Comparison of ENCODE assay signal across 10 mouse cellular contexts in genomic region chr5:50698084-50698483, GRCm38 (mm10).
DNase-seq lines count a peak whose midpoint lies in the region; ATAC-seq and TF ChIP-seq lines count a peak whose summit lies in the region.
"Had no signal": no experiment of that assay in that cellular context is flagged by ENCODE, and none has a peak within 500 bp of the region (broad histone marks: within the 10 kb centered on the region; RNA-seq: fewer than 3 reads in every experiment).

No protein-coding gene starts in this region.

- no peak for ATAC-seq in embryonic facial prominence, embryonic 14.5 days (ENCODE audit: low read depth)
- ATAC-seq in limb, embryonic 14.5 days (ENCODE audit: low FRiP score, low read depth): no peak
- no peak for ATAC-seq in megakaryocyte-erythroid progenitor cell, adult 5-6 weeks (replicated peaks; ENCODE audit: low FRiP score, low TSS enrichment, poor library complexity, severe bottlenecking)
- no peak for ATAC-seq in heart, embryonic 11.5 days (replicated peaks; ENCODE audit: insufficient number of reproducible peaks, low FRiP score, low TSS enrichment)

- WGBS in kidney, adult 2 months: 26% methylated on average over 2 of the region's 2 CpGs
- 10% methylated on average over 2 of the region's 2 CpGs for WGBS in embryonic facial prominence, embryonic 14.5 days
- WGBS in limb, embryonic 14.5 days: 35% methylated on average over 2 of the region's 2 CpGs
- 14% methylated on average over 2 of the region's 2 CpGs for WGBS in heart, embryonic 11.5 days (ENCODE audit: insufficient replicate concordance)

- no peaks in the 10 kb centered on the region for H3K36me3 ChIP-seq in kidney, adult 2 months (ENCODE audit: control insufficient read depth, insufficient read depth, low read length)
- no peaks in the 10 kb centered on the region for H3K36me3 ChIP-seq in embryonic facial prominence, embryonic 14.5 days (ENCODE audit: control insufficient read depth, insufficient read depth, low read length)
- no peaks in the 10 kb centered on the region for H3K36me3 ChIP-seq in limb, embryonic 14.5 days (ENCODE audit: control insufficient read depth, insufficient read depth, low read length)
- no peaks in the 10 kb centered on the region for H3K36me3 ChIP-seq in heart, embryonic 11.5 days (ENCODE audit: control insufficient read depth, insufficient read depth, low read length)
- H3K36me3 ChIP-seq: liver, embryonic 15.5 days had no signal

- H3K4me1 ChIP-seq in kidney, adult 2 months (ENCODE audit: control insufficient read depth, insufficient read depth, low read length): no peaks in the 10 kb centered on the region
- no peaks in the 10 kb centered on the region for H3K4me1 ChIP-seq in embryonic facial prominence, embryonic 14.5 days (ENCODE audit: control insufficient read depth, insufficient read depth, low read length)
- H3K4me1 ChIP-seq in limb, embryonic 14.5 days (ENCODE audit: control insufficient read depth, insufficient read depth, low read length): no peaks in the 10 kb centered on the region
- H3K4me1 ChIP-seq in heart, embryonic 11.5 days (ENCODE audit: control insufficient read depth, insufficient read depth, low read length): no peaks in the 10 kb centered on the region
- H3K4me1 ChIP-seq: liver, embryonic 15.5 days had no signal

- 0 out of 2 replicates have a peak, but pooled peaks have one; percentile 17 for TF ChIP-seq CTCF in kidney, adult 2 months (conservative IDR thresholded peaks at IDR 0.05; ENCODE audit: insufficient read depth, insufficient read length, low read depth, low read length)

- H3K4me3 ChIP-seq in kidney, adult 2 months (ENCODE audit: insufficient read depth, low read depth, low read length): no peak overlapping the region
- H3K4me3 ChIP-seq in embryonic facial prominence, embryonic 14.5 days (ENCODE audit: low read depth, low read length): no peak overlapping the region
- H3K4me3 ChIP-seq in limb, embryonic 14.5 days (replicated peaks; ENCODE audit: low read length): no peak overlapping the region
- H3K4me3 ChIP-seq in heart, embryonic 11.5 days (ENCODE audit: low read depth, low read length): no peak overlapping the region
- H3K4me3 ChIP-seq: liver, embryonic 15.5 days had no signal

- no peak overlapping the region for H3K9ac ChIP-seq in embryonic facial prominence, embryonic 14.5 days (ENCODE audit: low read depth, low read length)
- H3K9ac ChIP-seq in limb, embryonic 14.5 days (ENCODE audit: low read depth, low read length, severe bottlenecking): no peak overlapping the region
- no peak overlapping the region for H3K9ac ChIP-seq in heart, embryonic 11.5 days (ENCODE audit: low read depth, low read length)
- H3K9ac ChIP-seq: liver, embryonic 15.5 days had no signal

- DNase-seq in kidney, adult 2 months: peak; percentile 13
- no peak for DNase-seq in kidney, adult 18-20 months
- peak; percentile 35 for DNase-seq in ES-CJ7 (ENCODE audit: low read depth, low spot score)
- DNase-seq in embryonic facial prominence, embryonic 14.5 days (ENCODE audit: low spot score): peak; percentile 16
- peak; percentile 9 for DNase-seq in limb, embryonic 14.5 days (ENCODE audit: low spot score)
- DNase-seq in yolk sac, embryonic 10.5 days (ENCODE audit: low spot score): no peak
- DNase-seq: cerebellum, adult 9-11 months had no signal

- no peaks in the 10 kb centered on the region for H3K27me3 ChIP-seq in kidney, adult 2 months (replicated peaks; ENCODE audit: control insufficient read depth, insufficient read depth, low read length)
- no peaks in the 10 kb centered on the region for H3K27me3 ChIP-seq in embryonic facial prominence, embryonic 14.5 days (replicated peaks; ENCODE audit: control insufficient read depth, insufficient read depth, low read length)
- no peaks in the 10 kb centered on the region for H3K27me3 ChIP-seq in limb, embryonic 14.5 days (ENCODE audit: control insufficient read depth, insufficient read depth, low read length)
- H3K27me3 ChIP-seq in heart, embryonic 11.5 days (ENCODE audit: control insufficient read depth, insufficient read depth, low read length): no peaks in the 10 kb centered on the region
- H3K27me3 ChIP-seq: liver, embryonic 15.5 days had no signal

- no peak overlapping the region for H3K4me2 ChIP-seq in embryonic facial prominence, embryonic 14.5 days (ENCODE audit: low read depth, low read length)
- no peak overlapping the region for H3K4me2 ChIP-seq in limb, embryonic 14.5 days (replicated peaks; ENCODE audit: low read depth, low read length, severe bottlenecking)
- no peak overlapping the region for H3K4me2 ChIP-seq in heart, embryonic 11.5 days
- H3K4me2 ChIP-seq: liver, embryonic 15.5 days had no signal

- H3K9me3 ChIP-seq in embryonic facial prominence, embryonic 14.5 days (ENCODE audit: control insufficient read depth, low read length): no peaks in the 10 kb centered on the region
- H3K9me3 ChIP-seq in limb, embryonic 14.5 days (ENCODE audit: control insufficient read depth, low read length): no peaks in the 10 kb centered on the region
- H3K9me3 ChIP-seq in heart, embryonic 11.5 days (replicated peaks; ENCODE audit: control insufficient read depth, low read length): no peaks in the 10 kb centered on the region
- H3K9me3 ChIP-seq: liver, embryonic 15.5 days had no signal

- no peak for TF ChIP-seq POLR2A in kidney, adult 2 months (IDR thresholded peaks at IDR 0.05; ENCODE audit: low read depth, low read length)
- no peak for TF ChIP-seq POLR2A in limb, embryonic 14.5 days (IDR thresholded peaks at IDR 0.05; ENCODE audit: borderline replicate concordance, extremely low read depth, insufficient read depth, insufficient read length)

- H3K27ac ChIP-seq in kidney, adult 2 months (ENCODE audit: insufficient read depth, low read depth, low read length): no peak overlapping the region
- H3K27ac ChIP-seq in embryonic facial prominence, embryonic 14.5 days (replicated peaks; ENCODE audit: low read depth, low read length): no peak overlapping the region
- H3K27ac ChIP-seq in limb, embryonic 14.5 days (replicated peaks; ENCODE audit: low read depth, low read length): no peak overlapping the region
- H3K27ac ChIP-seq in heart, embryonic 11.5 days (ENCODE audit: low read depth, low read length): no peak overlapping the region
- H3K27ac ChIP-seq: liver, embryonic 15.5 days had no signal

Comparison
In these comparisons a context has a peak if more than half of its experiments do, and no peak if none do; other contexts are left out.
1. DNase-seq: peak in kidney, adult 2 months (single experiment), ES-CJ7 (single experiment), embryonic facial prominence, embryonic 14.5 days (single experiment) and limb, embryonic 14.5 days (single experiment); none in kidney, adult 18-20 months (single experiment) and yolk sac, embryonic 10.5 days (single experiment).